Mouse (Mus musculus): Measurements from ENCODE around the gene Majin. TPM values are rescaled to one million over a fixed set of nuclear protein-coding genes. Genes with fewer than 3 reads are reported as not detected.

Gene Majin
- total and polyA plus RNA-seq, 3 experiments, result not detected

- in situ Hi-C loops (cut with MboI; ENCODE audit: low pct_ligation_motif_present, low pct_unique_long_range_greater_than_20kb, low sequenced_read_pairs) (no loop called here), dilution Hi-C loops (cut with MboI; ENCODE audit: extremely low pct_ligation_motif_present, extremely low pct_unique_long_range_greater_than_20kb, low sequenced_read_pairs) (no loop called here)
- Histone ChIP-seq H3K79me2 (replicated peaks; ENCODE audit: control insufficient read depth, extremely low read depth, insufficient read depth, poor library complexity, severe bottlenecking) (no peaks in the 10 kb centered on the region), H3K36me3 (replicated peaks in 1 of 2; ENCODE audit: control insufficient read depth in 1 of 2, insufficient read depth in 1 of 2, low read length in 1 of 2) (peaks cover 0 to 11% of the 10 kb centered on the region in 2 experiments), H3K4me1 (ENCODE audit: control insufficient read depth in 1 of 2, insufficient read depth in 2 of 2) (peaks cover 5 to 22% of the 10 kb centered on the region in 2 experiments; a peak in 3 of 4 replicates), H3K4me3 (replicated peaks in 1 of 3; ENCODE audit: low read depth in 2 of 3, low read length in 2 of 3, poor library complexity in 1 of 3) (no peak overlapping the region), H3K9ac (ENCODE audit: insufficient read depth, low read depth) (no peak overlapping the region), H3K4me2 (ENCODE audit: insufficient read depth, low read depth, poor library complexity, severe bottlenecking) (no peak overlapping the region), H3K9me3 (replicated peaks; ENCODE audit: low read length) (no peaks in the 10 kb centered on the region), H3K27me3 (replicated peaks) (peaks cover 2% of the 10 kb centered on the region), H3K27ac (ENCODE audit: insufficient read depth, low read depth) (no peak overlapping the region)
- no peak for DNase-seq (ENCODE audit: extremely low read depth)
- no peak for TF ChIP-seq JUND (conservative IDR thresholded peaks at IDR 0.05; ENCODE audit: low read depth, low read length)
- TF ChIP-seq PAX5 (IDR thresholded peaks at IDR 0.05; ENCODE audit: low read length), result no peak
- no peak for TF ChIP-seq ETS1 (conservative IDR thresholded peaks at IDR 0.05; ENCODE audit: low read depth, low read length)
- TF ChIP-seq MAZ (IDR thresholded peaks at IDR 0.05; ENCODE audit: low read depth, low read length), result no peak
- TF ChIP-seq SIN3A (IDR thresholded peaks at IDR 0.05; ENCODE audit: low read length), result no peak
- no peak for TF ChIP-seq ZC3H11A (IDR thresholded peaks at IDR 0.05; ENCODE audit: low read depth, low read length)
- no peak for TF ChIP-seq KAT2A (IDR thresholded peaks at IDR 0.05; ENCODE audit: insufficient replicate concordance, low read length)
- TF ChIP-seq CHD1 (IDR thresholded peaks at IDR 0.05; ENCODE audit: low read depth, low read length), result no peak
- no peak for TF ChIP-seq SMC3 (IDR thresholded peaks at IDR 0.05; ENCODE audit: low read depth, low read length)
- TF ChIP-seq RAD21 (IDR thresholded peaks at IDR 0.05; ENCODE audit: low read depth, low read length), result no peak
These were observed 83.3 kb downstream of the Majin start for GRCm38 (mm10) chr19:6267306-6268169.

- in situ Hi-C loops (cut with MboI; ENCODE audit: low pct_ligation_motif_present, low pct_unique_long_range_greater_than_20kb, low sequenced_read_pairs), result no loop called here
- DNase-seq (ENCODE audit: extremely low read depth), result peak; percentile 94
- Histone ChIP-seq H3K79me2 (replicated peaks; ENCODE audit: control insufficient read depth, extremely low read depth, insufficient read depth, poor library complexity, severe bottlenecking) (no peaks in the 10 kb centered on the region), H3K27ac (ENCODE audit: insufficient read depth, low read depth) (peak overlapping the region; percentile 3; the same call in 1 of the 2 replicates), H3K4me3 (replicated peaks in 1 of 3; ENCODE audit: low read depth in 2 of 3, low read length in 2 of 3, poor library complexity in 1 of 3) (no peak overlapping the region), H3K9me3 (replicated peaks; ENCODE audit: low read length) (no peaks in the 10 kb centered on the region), H3K9ac (ENCODE audit: insufficient read depth, low read depth) (no peak overlapping the region; the same call in 1 of the 2 replicates), H3K36me3 (replicated peaks in 1 of 2; ENCODE audit: control insufficient read depth in 1 of 2, insufficient read depth in 1 of 2, low read length in 1 of 2) (peaks cover 0 to 5% of the 10 kb centered on the region in 2 experiments), H3K4me2 (ENCODE audit: insufficient read depth, low read depth, poor library complexity, severe bottlenecking) (0 out of 2 replicates have a peak overlapping the region, but pooled peaks have one; percentile 10), H3K4me1 (ENCODE audit: control insufficient read depth in 1 of 2, insufficient read depth in 2 of 2) (peaks cover 5 to 28% of the 10 kb centered on the region in 2 experiments), H3K27me3 (replicated peaks) (peaks cover 2% of the 10 kb centered on the region)
- dilution Hi-C loops (cut with MboI; ENCODE audit: extremely low pct_ligation_motif_present, extremely low pct_unique_long_range_greater_than_20kb, low sequenced_read_pairs), result no loop called here
- no peak for TF ChIP-seq ZMIZ1 (IDR thresholded peaks at IDR 0.05; ENCODE audit: low read depth, low read length)
- peak; percentile 28; the same call in 1 of the 2 replicates for TF ChIP-seq TCF12 (IDR thresholded peaks at IDR 0.05; ENCODE audit: low read depth, low read length)
- peak; percentile 43; the same call in 1 of the 2 replicates for TF ChIP-seq MXI1 (IDR thresholded peaks at IDR 0.05; ENCODE audit: low read depth, low read length)
- peak; percentile 34; the same call in 1 of the 2 replicates for TF ChIP-seq NELFE (IDR thresholded peaks at IDR 0.05; ENCODE audit: low read depth, low read length)
- TF ChIP-seq MAZ (IDR thresholded peaks at IDR 0.05; ENCODE audit: low read depth, low read length), result no peak
- no peak for TF ChIP-seq ZNF384 (IDR thresholded peaks at IDR 0.05; ENCODE audit: low read depth, low read length)
- peak; percentile 42; the same call in 1 of the 2 replicates for TF ChIP-seq IRF4 (IDR thresholded peaks at IDR 0.05; ENCODE audit: low read depth, low read length)
- no peak for TF ChIP-seq POLR2A (IDR thresholded peaks at IDR 0.05; ENCODE audit: low read depth, low read length)
- TF ChIP-seq GABPA (IDR thresholded peaks at IDR 0.05; ENCODE audit: insufficient replicate concordance, low read depth, low read length), result no peak
- no peak for TF ChIP-seq ELF1 (IDR thresholded peaks at IDR 0.05; ENCODE audit: low read depth, low read length)
- TF ChIP-seq MAFK (IDR thresholded peaks at IDR 0.05; ENCODE audit: insufficient replicate concordance, low read length), result no peak
- TF ChIP-seq NRF1 (IDR thresholded peaks at IDR 0.05; ENCODE audit: low read depth, low read length), result no peak
- no peak for TF ChIP-seq JUN (IDR thresholded peaks at IDR 0.05; ENCODE audit: insufficient read depth, low read depth, low read length)
- TF ChIP-seq E2F4 (IDR thresholded peaks at IDR 0.05; ENCODE audit: insufficient replicate concordance, low read depth, low read length), result no peak
- no peak for TF ChIP-seq MAX (IDR thresholded peaks at IDR 0.05; ENCODE audit: low read length)
- TF ChIP-seq ZKSCAN1 (IDR thresholded peaks at IDR 0.05; ENCODE audit: borderline replicate concordance, low read depth, low read length), result no peak
- TF ChIP-seq CHD1 (IDR thresholded peaks at IDR 0.05; ENCODE audit: low read depth, low read length), result no peak
- TF ChIP-seq KAT2A (IDR thresholded peaks at IDR 0.05; ENCODE audit: insufficient replicate concordance, low read length), result no peak
- peak; percentile 29; the same call in 1 of the 2 replicates for TF ChIP-seq MEF2A (IDR thresholded peaks at IDR 0.05; ENCODE audit: borderline replicate concordance, low read depth, low read length)
- TF ChIP-seq TBP (conservative IDR thresholded peaks at IDR 0.05; ENCODE audit: low read depth, low read length), result no peak
- no peak for TF ChIP-seq SIN3A (IDR thresholded peaks at IDR 0.05; ENCODE audit: low read length)
- peak; percentile 82 for TF ChIP-seq RAD21 (IDR thresholded peaks at IDR 0.05; ENCODE audit: low read depth, low read length)
- peak; percentile 90 for TF ChIP-seq ZC3H11A (IDR thresholded peaks at IDR 0.05; ENCODE audit: low read depth, low read length)
- no peak; the same call in 1 of the 2 replicates for TF ChIP-seq CHD2 (IDR thresholded peaks at IDR 0.05; ENCODE audit: low read length)
- TF ChIP-seq UBTF (IDR thresholded peaks at IDR 0.05; ENCODE audit: low read depth, low read length), result no peak
- peak; percentile 98 for TF ChIP-seq SMC3 (IDR thresholded peaks at IDR 0.05; ENCODE audit: low read depth, low read length)
These were observed 84.0 kb downstream of the Majin start for GRCm38 (mm10) chr19:6268170-6268528.

All from CH12.LX (cell line).